Mouse (Mus musculus) cerebellum, adult 9-10 months (tissue): ENCODE results near the gene Otos.

Experiments
- DNase-seq: peaks from one replicate; pipeline ENCODE4 v3.0.0; 2022

Gene Otos

GRCm38 (mm10) chr1:92596019-92596418 lies 52.6 kb downstream of the Otos start:
- DNase-seq: no peak
